Mouse (Mus musculus) liver, postnatal 0 days (tissue): ENCODE measurements at regions not wholly inside any gene's neighbourhood (a gene's known extent, or its start where the extent isn't known, plus 50 kb on each side); places are given as distances from the start of the nearest gene placed in this dataset.

Experiments used
- CTCF ChIP-seq: sonication (generic); IDR thresholded peaks from 2 replicates; pipeline ENCODE4 v1.5.1; 2016; ENCODE audit warnings: antibody characterized with exemption, low read depth
- EP300 ChIP-seq: IDR thresholded peaks from 2 replicates; pipeline ENCODE4 v1.6.1; 2016; ENCODE audit warnings: antibody characterized with exemption, low read depth, mild to moderate bottlenecking

- TF ChIP-seq CTCF, result no peak
- TF ChIP-seq EP300, result no peak
These were observed 67.2 kb upstream of the Frmd6 start for GRCm38 (mm10) chr12:70758080-70758479.
